Mouse (Mus musculus) midbrain, embryonic 11.5 days (tissue): ENCODE measurements around the gene Trabd. TPM values are rescaled to one million over a fixed set of nuclear protein-coding genes. Genes with fewer than 3 reads are reported as not detected.

Source experiments
- ATAC-seq: fragments of 200-750 bp; cut with Nextera tagmentation; 2 replicates; pipeline ENCODE4 v1.8.0; 2017; ENCODE audit warnings: moderate TSS enrichment, moderate library complexity; ENCODE audit not compliant: low FRiP score
- DNase-seq: peaks from one replicate; pipeline ENCODE4 v3.0.0; 2015; ENCODE audit warnings: low spot score; ENCODE audit errors: missing footprints
- H3K27ac ChIP-seq: fragments of 300-500 bp; sonication (generic); 2 replicates; pipeline ENCODE4 v1.5.1; 2014; ENCODE audit warnings: low read depth, low read length
- H3K27me3 ChIP-seq: fragments of 300-500 bp; sonication (generic); 2 replicates; pipeline ENCODE4 v1.6.1; 2014; ENCODE audit warnings: mild to moderate bottlenecking, low read length, moderate library complexity, mixed read lengths; ENCODE audit not compliant: control insufficient read depth, insufficient read depth
- H3K36me3 ChIP-seq: fragments of 300-500 bp; sonication (generic); 2 replicates; pipeline ENCODE4 v1.6.1; 2014; ENCODE audit warnings: mild to moderate bottlenecking, low read length, moderate library complexity, mixed read lengths; ENCODE audit not compliant: control insufficient read depth, insufficient read depth
- H3K4me1 ChIP-seq: fragments of 300-500 bp; sonication (generic); 2 replicates; pipeline ENCODE4 v1.6.1; 2014; ENCODE audit warnings: low read length; ENCODE audit not compliant: control insufficient read depth, insufficient read depth
- H3K4me2 ChIP-seq: fragments of 300-500 bp; sonication (generic); 2 replicates; pipeline ENCODE4 v1.6.1; 2014; ENCODE audit warnings: mild to moderate bottlenecking, moderate library complexity
- H3K4me3 ChIP-seq: fragments of 300-500 bp; sonication (generic); 2 replicates; pipeline ENCODE4 v1.5.1; 2014; ENCODE audit warnings: low read depth, low read length
- H3K9ac ChIP-seq: fragments of 300-500 bp; sonication (generic); 2 replicates; pipeline ENCODE4 v1.6.1; 2014; ENCODE audit warnings: low read length
- H3K9me3 ChIP-seq: fragments of 300-500 bp; sonication (generic); 2 replicates; pipeline ENCODE4 v1.6.1; 2016; ENCODE audit warnings: low read length; ENCODE audit not compliant: control insufficient read depth
- WGBS: fragments of 180-500 bp; shearing (Covaris S2); extraction: QIAGEN DNeasy Blood & Tissue Kit; methylation state at CpG from one replicate; pipeline ENCODE4 v1.1.7; 2014; 5-methylcytosine and 5-hydroxymethylcytosine counted together
- polyA plus RNA-seq: library from polyadenylated mRNA; unstranded; fragments of >200 nt; fragmentation: Nextera tagmentation; extraction: Ambion mirVana; gene quantifications from 2 replicates; pipeline ENCODE4 v1.2.1, GENCODE M21; 2014

The Trabd gene
- polyA plus RNA-seq, 1 experiment from 2014 or later, result 43.2 TPM

- no peak overlapping the region for H3K9ac ChIP-seq
- H3K4me3 ChIP-seq, result no peak overlapping the region
- WGBS, result 93% methylated on average over 6 of the region's 6 CpGs
- no peaks in the 10 kb centered on the region for H3K9me3 ChIP-seq
- peaks cover 28% of the 10 kb centered on the region for H3K27me3 ChIP-seq
- H3K36me3 ChIP-seq, result no peaks in the 10 kb centered on the region
- no peaks in the 10 kb centered on the region for H3K4me1 ChIP-seq
- H3K27ac ChIP-seq, result no peak overlapping the region
- H3K4me2 ChIP-seq, result no peak overlapping the region
- no peak for ATAC-seq
- DNase-seq, result peak; percentile 51
Measured at GRCm38 (mm10) chr15:89061761-89062517, 13.0 kb upstream of the Trabd start.

- no peak overlapping the region for H3K27ac ChIP-seq
- no peaks in the 10 kb centered on the region for H3K9me3 ChIP-seq
- H3K9ac ChIP-seq, result no peak overlapping the region
- no peak overlapping the region for H3K4me3 ChIP-seq
- WGBS, result 89% methylated on average over 5 of the region's 5 CpGs
- DNase-seq (peak; percentile 31), ATAC-seq (no peak)
- H3K4me2 ChIP-seq, result no peak overlapping the region
- no peaks in the 10 kb centered on the region for H3K4me1 ChIP-seq
- H3K27me3 ChIP-seq, result peaks cover 33% of the 10 kb centered on the region
- H3K36me3 ChIP-seq, result no peaks in the 10 kb centered on the region
Measured at GRCm38 (mm10) chr15:89062518-89062910, 12.4 kb upstream of the Trabd start.

GRCm38 (mm10) chr15:89063001-89063400 lies 11.9 kb upstream of the Trabd start:
- Histone ChIP-seq H3K36me3 (no peaks in the 10 kb centered on the region), H3K4me1 (no peaks in the 10 kb centered on the region), H3K4me2 (no peak overlapping the region), H3K27me3 (peaks cover 38% of the 10 kb centered on the region), H3K9ac (no peak overlapping the region), H3K9me3 (no peaks in the 10 kb centered on the region), H3K4me3 (no peak overlapping the region), H3K27ac (no peak overlapping the region)
- no peak for ATAC-seq
- WGBS, result 74% methylated on average over 7 of the region's 7 CpGs
- peak; percentile 49 for DNase-seq

- Histone ChIP-seq H3K9me3 (no peaks in the 10 kb centered on the region), H3K36me3 (no peaks in the 10 kb centered on the region), H3K27me3 (peaks cover 39% of the 10 kb centered on the region), H3K4me3 (no peak overlapping the region), H3K9ac (no peak overlapping the region), H3K4me2 (no peak overlapping the region), H3K4me1 (no peaks in the 10 kb centered on the region), H3K27ac (no peak overlapping the region)
- DNase-seq (no peak), ATAC-seq (no peak)
- WGBS, result 73% methylated on average over 6 of the region's 6 CpGs
Measured at GRCm38 (mm10) chr15:89063536-89063935, 11.4 kb upstream of the Trabd start.

GRCm38 (mm10) chr15:89064891-89065290 lies 10.0 kb upstream of the Trabd start:
- Histone ChIP-seq H3K36me3 (no peaks in the 10 kb centered on the region), H3K9ac (no peak overlapping the region), H3K4me3 (no peak overlapping the region), H3K9me3 (no peaks in the 10 kb centered on the region), H3K4me2 (no peak overlapping the region), H3K27me3 (peaks cover 41% of the 10 kb centered on the region), H3K27ac (no peak overlapping the region), H3K4me1 (no peaks in the 10 kb centered on the region)
- ATAC-seq, result no peak
- 90% methylated on average over 5 of the region's 5 CpGs for WGBS
- DNase-seq, result peak; percentile 75

- Histone ChIP-seq H3K4me2 (no peak overlapping the region), H3K9me3 (no peaks in the 10 kb centered on the region), H3K9ac (no peak overlapping the region), H3K27ac (no peak overlapping the region), H3K36me3 (no peaks in the 10 kb centered on the region), H3K27me3 (peaks cover 27% of the 10 kb centered on the region), H3K4me1 (no peaks in the 10 kb centered on the region), H3K4me3 (no peak overlapping the region)
- WGBS, result 32% methylated on average over 35 of the region's 35 CpGs
- no peak for ATAC-seq
- peak; percentile 87 for DNase-seq
Measured at GRCm38 (mm10) chr15:89067609-89068008, 7.3 kb upstream of the Trabd start.

GRCm38 (mm10) chr15:89068226-89068625 lies 6.7 kb upstream of the Trabd start:
- H3K9ac ChIP-seq, result no peak overlapping the region
- no peaks in the 10 kb centered on the region for H3K36me3 ChIP-seq
- DNase-seq (no peak), ATAC-seq (no peak)
- H3K9me3 ChIP-seq, result no peaks in the 10 kb centered on the region
- H3K4me3 ChIP-seq, result no peak overlapping the region
- H3K4me1 ChIP-seq, result no peaks in the 10 kb centered on the region
- 37% methylated on average over 26 of the region's 26 CpGs for WGBS
- no peak overlapping the region for H3K4me2 ChIP-seq
- peaks cover 27% of the 10 kb centered on the region for H3K27me3 ChIP-seq
- no peak overlapping the region for H3K27ac ChIP-seq

GRCm38 (mm10) chr15:89069336-89069840 lies 5.5 kb upstream of the Trabd start:
- H3K9ac ChIP-seq, result no peak overlapping the region
- no peak for DNase-seq
- no peaks in the 10 kb centered on the region for H3K9me3 ChIP-seq
- H3K4me2 ChIP-seq, result no peak overlapping the region
- H3K4me3 ChIP-seq, result no peak overlapping the region
- 79% methylated on average over 19 of the region's 19 CpGs for WGBS
- ATAC-seq, result no peak
- no peak overlapping the region for H3K27ac ChIP-seq
- H3K27me3 ChIP-seq, result peaks cover 27% of the 10 kb centered on the region
- peaks cover under 1% of the 10 kb centered on the region; the same call in 1 of the 2 replicates for H3K4me1 ChIP-seq
- no peaks in the 10 kb centered on the region for H3K36me3 ChIP-seq

GRCm38 (mm10) chr15:89070606-89071005 lies 4.3 kb upstream of the Trabd start:
- Histone ChIP-seq H3K27me3 (peaks cover 27% of the 10 kb centered on the region), H3K4me1 (peaks cover 11% of the 10 kb centered on the region), H3K9me3 (no peaks in the 10 kb centered on the region), H3K27ac (no peak overlapping the region), H3K4me3 (no peak overlapping the region), H3K4me2 (no peak overlapping the region), H3K9ac (no peak overlapping the region), H3K36me3 (no peaks in the 10 kb centered on the region)
- ATAC-seq (no peak), DNase-seq (no peak)
- WGBS, result 75% methylated on average over 24 of the region's 24 CpGs
